Mouse (Mus musculus): ENCODE results near the gene Ripply3. TPM values are rescaled to one million over a fixed set of nuclear protein-coding genes. Genes with fewer than 3 reads are reported as not detected.

Gene Ripply3
- polyA plus RNA-seq, 1 experiment from 2014 or later = 0.46 TPM

GRCm38 (mm10) chr16:94383277-94383676 is 55.1 kb downstream of the Ripply3 start:
- H3K9me3 ChIP-seq (replicated peaks; ENCODE audit: control insufficient read depth, low read length, poor library complexity, severe bottlenecking) = no peaks in the 10 kb centered on the region
- H3K36me3 ChIP-seq (ENCODE audit: control insufficient read depth, insufficient read depth, low read length) = no peaks in the 10 kb centered on the region
- H3K4me2 ChIP-seq (ENCODE audit: low read length) = no peak overlapping the region
- no peak for ATAC-seq
- no peak overlapping the region for H3K4me3 ChIP-seq (ENCODE audit: low read depth, low read length)
- no peaks in the 10 kb centered on the region for H3K27me3 ChIP-seq (ENCODE audit: control insufficient read depth, insufficient read depth, low read depth, low read length)
- WGBS = 97% methylated on average over 3 of the region's 3 CpGs
- no peak overlapping the region for H3K27ac ChIP-seq (ENCODE audit: low read length)
- H3K9ac ChIP-seq (ENCODE audit: low read depth, low read length) = no peak overlapping the region
- peaks cover 17% of the 10 kb centered on the region for H3K4me1 ChIP-seq (ENCODE audit: control insufficient read depth, insufficient read depth, low read length)

Other genes with a start within 250 kb of the Ripply3 start
- gene Sim2, start 243.5 kb upstream of the Ripply3 start, polyA plus RNA-seq (2015; fragmentation: Nextera tagmentation; extraction: Ambion mirVana) = 0.10 and 0.14 TPM in 2 replicates
- 8.6 and 10.4 TPM in 2 replicates for gene Hlcs, start 14.8 kb upstream of the Ripply3 start, polyA plus RNA-seq (2015; fragmentation: Nextera tagmentation; extraction: Ambion mirVana)
- gene Ttc3, start 42.2 kb downstream of the Ripply3 start, polyA plus RNA-seq (2015; fragmentation: Nextera tagmentation; extraction: Ambion mirVana) = 1,007 and 1,053 TPM in 2 replicates
- 113 and 135 TPM in 2 replicates for gene Pigp, start 43.4 kb downstream of the Ripply3 start, polyA plus RNA-seq (2015; fragmentation: Nextera tagmentation; extraction: Ambion mirVana)
- gene Vps26c, start 198.4 kb downstream of the Ripply3 start, polyA plus RNA-seq (2015; fragmentation: Nextera tagmentation; extraction: Ambion mirVana) = 80.6 and 83.5 TPM in 2 replicates
- gene Dyrk1a, start 241.6 kb downstream of the Ripply3 start, polyA plus RNA-seq (2015; fragmentation: Nextera tagmentation; extraction: Ambion mirVana) = 12.0 and 12.4 TPM in 2 replicates

Measured in midbrain, embryonic 16.5 days (tissue).